Mouse (Mus musculus) induced T-regulatory cell, adult 2 months (primary cell): ENCODE data around the gene Rassf7.
A peak's percentile ranks its signal among the peaks of the same experiment; 100 is the strongest.

Source experiments
- DNase-seq: peaks from one replicate; pipeline ENCODE4 v3.0.0-alpha.2; 2012; ENCODE audit warnings: low read depth

Gene Rassf7

GRCm38 (mm10) chr7:141215101-141215879 lies at the start of gene Rassf7:
Gene Rassf7 (plus strand): TSS chr7:141215860.
- DNase-seq, result peak; percentile 99

DNA sequence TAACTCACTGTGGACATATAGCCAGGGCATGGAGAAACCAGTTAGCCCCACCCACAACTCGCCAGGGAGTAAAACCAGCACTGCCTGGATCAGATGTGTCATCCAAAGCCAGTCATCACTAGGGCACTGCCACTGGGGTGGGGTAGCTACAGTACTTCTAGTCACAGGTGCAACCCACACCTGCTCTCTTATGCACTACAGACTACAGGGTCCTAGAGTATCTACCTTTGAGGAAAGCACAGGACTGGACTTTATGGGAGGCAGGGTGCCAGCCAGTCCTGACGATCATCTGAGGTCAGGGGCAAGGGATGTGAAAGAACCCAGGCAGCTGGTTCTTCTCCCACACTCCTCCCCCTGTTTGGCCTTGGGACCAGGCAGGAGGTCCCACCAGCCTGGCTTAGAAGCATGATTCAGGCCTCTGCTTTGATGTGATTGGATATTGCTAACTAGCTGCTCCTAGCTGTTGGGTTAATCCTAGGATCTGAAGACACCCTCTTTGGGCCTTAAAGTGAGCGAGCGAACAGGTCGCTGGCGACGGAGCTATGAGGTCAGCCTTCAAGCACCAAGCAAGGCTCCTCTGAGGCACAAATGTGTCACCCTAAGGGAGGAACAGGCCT lies 47.7 kb upstream of the Rassf7 start:
- peak; percentile 42 for DNase-seq

GRCm38 (mm10) chr7:141168518-141168953 lies 47.1 kb upstream of the Rassf7 start:
- peak; percentile 74 for DNase-seq

DNA sequence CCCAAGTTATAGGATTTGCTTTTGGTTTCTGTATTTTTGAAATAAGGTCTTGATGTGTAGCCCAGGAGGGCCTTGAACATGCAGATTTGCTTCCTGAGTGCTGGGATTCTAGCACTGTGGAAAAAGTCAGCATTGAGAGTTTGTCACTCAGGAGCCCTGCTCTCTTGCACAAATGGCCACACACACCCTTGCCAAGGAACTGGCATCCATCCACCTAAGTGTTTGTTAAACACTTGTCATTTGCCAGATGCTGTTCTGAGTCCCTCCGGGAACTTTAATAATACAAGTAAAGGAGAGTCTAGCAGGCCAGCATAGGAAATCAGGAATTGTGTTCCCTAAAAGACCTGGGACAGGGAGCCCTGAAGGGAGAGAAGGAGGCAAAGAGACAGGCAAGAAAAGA lies 46.4 kb upstream of the Rassf7 start:
- peak; percentile 16 for DNase-seq

DNA sequence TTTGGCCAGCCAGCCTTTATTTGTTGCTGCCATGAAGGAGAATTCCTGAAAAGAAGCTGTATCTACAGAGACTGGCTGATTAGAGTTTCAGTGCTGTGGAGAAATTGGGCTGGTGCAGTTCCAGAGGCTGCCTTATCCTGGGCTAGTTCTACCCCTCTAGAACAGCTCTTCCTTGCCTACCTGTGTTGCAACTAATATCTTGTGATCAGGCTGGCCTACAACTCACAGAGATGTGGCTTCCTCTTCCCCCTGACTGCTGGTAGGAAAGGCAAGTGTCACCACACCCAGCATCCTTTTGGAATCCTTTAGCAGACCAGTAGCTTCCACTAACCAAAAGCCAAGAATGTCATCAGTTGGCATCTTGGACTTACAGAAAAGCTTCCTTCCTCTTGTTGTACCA lies 45.8 kb upstream of the Rassf7 start:
- no peak for DNase-seq

GRCm38 (mm10) chr7:141172116-141173006 lies 43.3 kb upstream of the Rassf7 start, which contains the start of gene Rnh1:
Gene Rnh1 (minus strand): TSS chr7:141172857.
- DNase-seq, result peak; percentile 96

- DNase-seq, result peak; percentile 67
Observed at GRCm38 (mm10) chr7:141173323-141173850, 42.3 kb upstream of the Rassf7 start.

DNA sequence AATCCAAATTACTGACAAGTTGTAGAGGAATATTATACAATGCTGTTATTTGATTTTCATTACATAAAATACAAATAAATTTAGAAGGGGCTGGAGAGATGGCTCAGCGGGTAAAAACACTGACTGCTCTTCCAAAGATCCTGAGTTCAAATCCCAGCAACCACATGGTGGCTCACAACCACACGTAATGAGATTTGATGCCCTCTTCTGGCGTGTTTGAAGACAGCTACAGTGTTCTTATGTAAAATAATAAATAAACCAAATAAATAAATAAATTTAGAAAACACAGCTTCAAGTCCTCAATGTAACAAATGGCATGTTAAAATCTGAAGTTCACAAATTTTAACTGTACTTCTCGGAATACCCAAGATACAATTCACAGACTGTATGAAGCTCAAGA lies 40.6 kb upstream of the Rassf7 start:
- peak; percentile 27 for DNase-seq

DNA sequence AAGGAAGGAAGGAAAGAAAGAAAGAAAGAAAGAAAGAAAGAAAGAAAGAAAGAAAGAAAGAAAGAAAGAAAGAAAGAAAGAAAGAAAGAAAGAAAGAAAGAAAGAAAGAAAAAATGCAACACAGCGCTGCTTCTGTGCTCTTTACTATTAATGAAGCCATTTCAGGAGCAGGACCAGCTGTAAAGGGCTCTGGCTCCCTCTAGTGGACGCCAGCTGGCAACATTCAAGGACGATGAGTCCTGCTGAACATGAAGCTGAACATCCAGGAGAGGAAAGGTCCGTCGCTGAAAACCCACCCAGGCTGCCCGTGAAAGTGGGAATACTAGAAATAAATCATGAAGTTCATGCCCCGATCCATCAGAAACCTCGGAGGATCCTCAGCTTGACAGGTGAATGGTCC lies 39.5 kb upstream of the Rassf7 start:
- DNase-seq, result peak; percentile 95

DNA sequence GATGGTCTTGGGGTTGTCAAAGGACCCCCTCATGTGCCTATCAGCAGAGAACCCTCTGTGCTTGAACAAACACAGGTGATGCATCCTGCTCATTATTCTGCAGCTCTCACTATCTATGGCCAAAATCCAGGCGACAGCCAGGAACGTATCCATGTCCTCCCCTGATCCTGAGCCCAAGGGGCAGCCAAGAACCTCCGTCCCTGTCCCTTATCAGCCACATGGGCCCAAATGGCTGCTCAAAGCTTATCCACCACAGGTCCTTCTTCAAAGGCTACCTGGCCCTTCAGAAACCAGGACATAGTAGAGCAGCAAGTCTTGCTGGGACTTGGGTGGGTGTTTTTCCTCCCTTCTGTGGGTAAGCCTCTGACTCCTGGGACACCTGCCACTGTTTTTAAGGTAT lies 27.5 kb upstream of the Rassf7 start:
- DNase-seq, result no peak

DNA sequence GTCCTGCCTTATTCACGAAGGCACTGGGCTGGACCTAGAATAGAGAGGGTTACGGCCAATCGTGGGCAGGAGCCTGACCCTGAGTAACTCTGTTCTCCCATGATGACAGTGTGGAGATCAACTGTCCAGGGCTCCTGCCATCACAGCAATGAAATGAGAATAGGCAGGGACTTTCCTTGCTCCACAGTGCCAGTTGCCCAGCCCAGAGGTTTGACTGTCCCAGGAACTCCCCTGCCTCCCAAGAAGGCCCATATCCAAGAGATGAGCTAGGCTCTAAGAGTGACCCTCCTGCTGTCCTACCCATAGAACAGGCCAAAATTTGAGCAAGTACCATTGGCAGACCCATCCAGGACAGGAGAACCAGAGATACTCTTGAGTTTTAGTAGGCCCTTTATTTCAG lies 26.9 kb upstream of the Rassf7 start:
- DNase-seq, result no peak

DNA sequence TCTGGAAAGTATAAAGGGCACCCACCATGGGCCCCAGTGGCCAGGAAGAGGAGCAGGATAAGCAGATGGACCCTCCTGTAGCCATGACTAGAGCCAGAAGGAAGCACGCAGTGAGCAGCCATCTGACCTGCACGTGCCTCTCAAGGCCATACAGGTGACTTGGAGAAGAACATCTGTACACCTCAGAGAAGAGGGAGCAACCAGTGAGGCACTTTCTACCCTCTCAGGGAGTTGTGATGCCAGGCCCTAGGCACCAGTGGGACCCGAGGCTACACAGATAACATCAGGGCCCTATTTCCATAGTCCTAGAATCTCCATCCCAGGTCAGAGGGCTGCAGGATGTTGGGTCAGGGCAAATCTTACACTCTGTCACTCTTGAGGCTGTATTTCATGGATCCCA lies 25.4 kb upstream of the Rassf7 start:
- DNase-seq, result no peak

GRCm38 (mm10) chr7:141191036-141191435 lies 24.6 kb upstream of the Rassf7 start:
- DNase-seq, result no peak

DNA sequence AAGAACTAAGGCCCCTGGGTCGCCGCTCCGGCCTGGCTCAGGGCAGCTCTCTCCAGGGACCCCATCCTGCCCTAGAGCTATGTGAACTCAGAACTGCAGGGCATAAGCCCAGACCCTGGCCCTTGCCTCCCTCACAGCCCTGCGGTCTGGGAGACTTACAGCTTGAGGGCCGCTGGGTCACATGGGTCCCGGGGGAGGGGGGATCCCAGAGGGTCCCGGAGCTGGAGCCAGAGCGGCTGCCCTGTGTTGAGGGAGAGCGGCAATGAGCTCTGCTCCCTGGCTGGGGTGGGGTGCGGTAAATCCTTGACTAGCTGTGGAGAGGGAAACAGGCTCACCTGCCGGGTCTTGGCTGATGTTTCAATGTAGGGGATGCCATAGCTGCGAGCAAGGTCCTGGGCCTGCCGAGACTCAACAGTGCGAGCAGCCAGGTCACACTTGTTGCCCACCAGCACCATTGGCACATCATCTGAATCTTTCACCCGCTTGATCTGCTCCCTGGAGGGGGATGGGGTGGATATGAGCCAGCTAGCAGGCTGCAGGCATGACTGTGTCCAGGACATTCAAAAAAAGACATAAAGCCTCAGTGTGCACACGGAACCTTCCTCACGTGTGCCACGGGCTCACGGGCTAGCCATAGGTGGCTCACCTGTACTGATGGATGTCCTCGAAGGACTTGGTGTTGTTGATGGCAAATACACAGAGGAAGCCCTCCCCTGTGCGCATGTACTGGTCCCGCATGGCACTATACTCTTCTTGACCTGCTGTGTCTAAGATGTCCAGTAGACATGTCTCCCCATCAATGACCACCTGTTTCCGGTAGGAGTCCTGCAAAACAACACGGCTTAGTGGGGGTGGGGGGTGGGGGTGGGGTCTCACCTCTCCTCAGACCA lies 23.6 kb upstream of the Rassf7 start:
- no peak for DNase-seq

- no peak for DNase-seq
Observed at GRCm38 (mm10) chr7:141192776-141193347, 22.8 kb upstream of the Rassf7 start.

- DNase-seq, result no peak
Observed at GRCm38 (mm10) chr7:141193348-141193856, 22.3 kb upstream of the Rassf7 start.

GRCm38 (mm10) chr7:141193948-141194347 lies 21.7 kb upstream of the Rassf7 start, which contains the start of the genes Hras and Lrrc56:
Gene Hras (minus strand): TSS chr7:141194005.
Gene Lrrc56 (plus strand): TSS chr7:141194157.
- peak; percentile 99 for DNase-seq

GRCm38 (mm10) chr7:141194409-141194808 lies 21.3 kb upstream of the Rassf7 start:
- DNase-seq, result no peak

GRCm38 (mm10) chr7:141194830-141195229 lies 20.8 kb upstream of the Rassf7 start:
- DNase-seq, result peak; percentile 96

DNA sequence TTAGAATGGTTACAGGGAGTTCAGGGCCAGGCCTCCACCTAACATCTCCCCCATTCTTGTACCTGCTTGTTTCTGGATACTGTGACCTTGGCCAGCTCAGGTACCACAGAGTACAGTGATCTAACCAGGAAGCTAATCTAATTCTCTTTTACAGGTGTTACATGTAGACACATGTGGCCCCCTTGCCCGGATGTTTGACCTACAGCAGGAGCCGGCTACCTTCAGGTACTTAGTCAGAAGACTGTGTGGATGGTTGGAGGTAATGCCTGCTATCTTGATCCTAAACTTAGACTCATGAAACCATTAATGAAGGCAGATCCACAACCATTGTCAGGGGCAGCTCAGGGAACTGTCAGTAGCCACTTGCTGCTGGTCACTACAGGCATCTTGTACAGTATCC lies 19.9 kb upstream of the Rassf7 start:
- DNase-seq, result no peak
